Mouse (Mus musculus): ENCODE results near the gene Prss16.

Gene Prss16

GRCm38 (mm10) chr13:21980981-21981802, 28.4 kb downstream of the Prss16 start, which contains the start of gene Pom121l2:
Pom121l2 (plus strand) TSS chr13:21981194.
- peak; percentile 45 for DNase-seq (ENCODE audit: low read depth, low spot score)
- no peaks in the 10 kb centered on the region for H3K36me3 ChIP-seq (ENCODE audit: control insufficient read depth, insufficient read depth, low read length, poor library complexity, severe bottlenecking)
- no peaks in the 10 kb centered on the region; the same call in 1 of the 2 replicates for H3K27me3 ChIP-seq (ENCODE audit: control insufficient read depth, insufficient read depth, low read length, poor library complexity, severe bottlenecking)

- H3K27me3 ChIP-seq (ENCODE audit: control insufficient read depth, insufficient read depth, low read length, poor library complexity, severe bottlenecking): no peaks in the 10 kb centered on the region
- DNase-seq (ENCODE audit: low read depth, low spot score): peak; percentile 91
- no peaks in the 10 kb centered on the region for H3K36me3 ChIP-seq (ENCODE audit: control insufficient read depth, insufficient read depth, low read length, poor library complexity, severe bottlenecking)
These were observed 34.6 kb downstream of the Prss16 start for GRCm38 (mm10) chr13:21974726-21975473.

GRCm38 (mm10) chr13:21974221-21974725, 35.3 kb downstream of the Prss16 start:
- peak; percentile 93 for DNase-seq (ENCODE audit: low read depth, low spot score)
- Histone ChIP-seq H3K36me3 (ENCODE audit: control insufficient read depth, insufficient read depth, low read length, poor library complexity, severe bottlenecking) (no peaks in the 10 kb centered on the region), H3K27me3 (ENCODE audit: control insufficient read depth, insufficient read depth, low read length, poor library complexity, severe bottlenecking) (no peaks in the 10 kb centered on the region)

- DNase-seq (ENCODE audit: low read depth, low spot score): no peak
- H3K27me3 ChIP-seq (ENCODE audit: control insufficient read depth, insufficient read depth, low read length, poor library complexity, severe bottlenecking): no peaks in the 10 kb centered on the region
- no peaks in the 10 kb centered on the region for H3K36me3 ChIP-seq (ENCODE audit: control insufficient read depth, insufficient read depth, low read length, poor library complexity, severe bottlenecking)
These were observed 37.9 kb downstream of the Prss16 start for GRCm38 (mm10) chr13:21971641-21972040.

- no peaks in the 10 kb centered on the region for H3K36me3 ChIP-seq (ENCODE audit: control insufficient read depth, insufficient read depth, low read length, poor library complexity, severe bottlenecking)
- H3K27me3 ChIP-seq (ENCODE audit: control insufficient read depth, insufficient read depth, low read length, poor library complexity, severe bottlenecking): no peaks in the 10 kb centered on the region
- no peak for DNase-seq (ENCODE audit: low read depth, low spot score)
These were observed 39.7 kb downstream of the Prss16 start for GRCm38 (mm10) chr13:21969816-21970215.

- no peaks in the 10 kb centered on the region for H3K36me3 ChIP-seq (ENCODE audit: control insufficient read depth, insufficient read depth, low read length, poor library complexity, severe bottlenecking)
- DNase-seq (ENCODE audit: low read depth, low spot score): no peak
- no peaks in the 10 kb centered on the region for H3K27me3 ChIP-seq (ENCODE audit: control insufficient read depth, insufficient read depth, low read length, poor library complexity, severe bottlenecking)
These were observed 40.3 kb downstream of the Prss16 start for GRCm38 (mm10) chr13:21969269-21969668.
